ENCODE assay signal across 9 mouse cellular contexts in genomic region chr5:136428498-136429060, GRCm38 (mm10).
A peak's percentile ranks its signal among the peaks of the same experiment; 100 is the strongest.
DNase-seq lines count a peak whose midpoint lies in the region; ATAC-seq lines count a peak whose summit lies in the region.
"Had no signal": no experiment of that assay in that cellular context is flagged by ENCODE, and none has a peak within 500 bp of the region (broad histone marks: within the 10 kb centered on the region; RNA-seq: fewer than 3 reads in every experiment).

No protein-coding gene starts in this region.

- peaks cover 62% of the 10 kb centered on the region for H3K79me2 ChIP-seq in macrophage (ENCODE audit: inconsistent target)

- DNase-seq in left cerebral cortex, postnatal 4 days, result peak; percentile 4
- no peak for DNase-seq in left cerebral cortex, adult 11 months (ENCODE audit: low spot score)
- no peak for DNase-seq in thymus, postnatal 0 days (ENCODE audit: low spot score)
- no peak for DNase-seq in testis, postnatal 10 days (ENCODE audit: low spot score)

- H3K4me3 ChIP-seq in intestine, embryonic 15.5 days (replicated peaks), result no peak overlapping the region
- H3K4me3 ChIP-seq in macrophage (ENCODE audit: inconsistent target), result no peak overlapping the region
- H3K4me3 ChIP-seq: megakaryocyte, embryonic 14.5 days had no signal

- WGBS in intestine, embryonic 15.5 days, result 44% methylated on average over 6 of the region's 6 CpGs
- WGBS in macrophage (ENCODE audit: missing documents), result 58% methylated on average over 6 of the region's 6 CpGs

- no peaks in the 10 kb centered on the region for H3K36me3 ChIP-seq in intestine, embryonic 15.5 days
- no peaks in the 10 kb centered on the region for H3K36me3 ChIP-seq in macrophage (ENCODE audit: inconsistent target)

- ATAC-seq in erythroid progenitor cell, adult 5-6 weeks (replicated peaks; ENCODE audit: low FRiP score, poor library complexity, severe bottlenecking), result 0 out of 2 replicates have a peak, but pooled peaks have one; percentile 23
- no peak for ATAC-seq in intestine, embryonic 15.5 days
- ATAC-seq in activated CD4-positive, CD25-positive, alpha-beta regulatory T cell, adult 4 months, result no peak

- peaks cover 26% of the 10 kb centered on the region for H3K4me1 ChIP-seq in intestine, embryonic 15.5 days (replicated peaks)

- intact Hi-C loops in left cerebral cortex, postnatal 4 days (cut with DNase I), result no loop called here

- peak overlapping the region; percentile 59 for H3K27ac ChIP-seq in intestine, embryonic 15.5 days
- peak overlapping the region; percentile 93 for H3K27ac ChIP-seq in macrophage

- no peak overlapping the region for H3K4me2 ChIP-seq in intestine, embryonic 15.5 days (replicated peaks)

- no peak overlapping the region for H3K9ac ChIP-seq in intestine, embryonic 15.5 days

- no peaks in the 10 kb centered on the region for H3K27me3 ChIP-seq in intestine, embryonic 15.5 days (replicated peaks)
- H3K27me3 ChIP-seq: megakaryocyte, embryonic 14.5 days had no signal

- no peaks in the 10 kb centered on the region for H3K9me3 ChIP-seq in intestine, embryonic 15.5 days
- H3K9me3 ChIP-seq: megakaryocyte, embryonic 14.5 days had no signal
